Mouse (Mus musculus) fat pad, adult 2 months (tissue): ENCODE data around the gene Gga3.

Source experiments
- DNase-seq: peaks from one replicate; pipeline ENCODE4 v3.0.0-alpha.2; 2011; ENCODE audit warnings: low read depth, low spot score; ENCODE audit errors: extremely low read depth

Gene Gga3

GRCm38 (mm10) chr11:115564961-115565360 lies 38.9 kb downstream of the Gga3 start:
- DNase-seq, result no peak

DNA sequence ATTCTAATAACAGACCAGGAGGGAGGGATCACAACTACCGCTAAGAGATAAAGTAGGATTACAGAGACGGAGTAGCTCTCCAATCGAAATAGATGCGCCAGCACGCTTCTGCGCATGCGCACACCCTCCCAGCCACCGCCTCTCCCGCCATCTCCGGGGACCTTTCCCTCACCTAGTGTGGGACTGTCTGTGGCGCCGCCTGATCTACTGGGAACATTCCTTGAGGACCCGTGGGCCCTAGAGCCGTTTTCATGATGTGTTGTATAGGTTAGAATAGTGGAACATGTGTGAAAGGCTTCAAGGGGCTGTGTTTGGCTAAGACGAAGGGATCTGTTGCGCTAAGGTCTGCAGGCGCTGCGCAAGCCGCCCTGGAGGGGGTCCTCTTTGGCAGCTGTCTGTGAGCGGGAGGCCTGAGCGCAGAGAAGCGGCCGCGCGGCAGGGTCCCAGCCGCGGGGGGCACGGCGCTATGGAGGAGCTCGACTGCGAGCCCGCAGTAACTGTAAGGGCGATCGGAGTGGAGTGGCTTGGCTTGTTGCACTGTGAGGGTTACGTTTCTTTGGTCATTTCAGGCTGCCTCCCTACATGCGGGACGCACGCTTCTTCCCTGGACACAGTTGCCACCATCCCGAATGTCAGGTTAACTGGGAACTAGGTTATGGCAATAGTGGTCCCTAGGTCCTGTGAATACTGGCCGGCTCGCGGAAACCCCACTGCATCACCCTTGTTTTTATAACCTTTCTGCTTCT lies 39.6 kb downstream of the Gga3 start, which contains the start of gene Nup85:
Gene Nup85, plus strand, starts transcription at position 371 of the 746 bp plus-strand sequence.
- DNase-seq, result peak; percentile 28

DNA sequence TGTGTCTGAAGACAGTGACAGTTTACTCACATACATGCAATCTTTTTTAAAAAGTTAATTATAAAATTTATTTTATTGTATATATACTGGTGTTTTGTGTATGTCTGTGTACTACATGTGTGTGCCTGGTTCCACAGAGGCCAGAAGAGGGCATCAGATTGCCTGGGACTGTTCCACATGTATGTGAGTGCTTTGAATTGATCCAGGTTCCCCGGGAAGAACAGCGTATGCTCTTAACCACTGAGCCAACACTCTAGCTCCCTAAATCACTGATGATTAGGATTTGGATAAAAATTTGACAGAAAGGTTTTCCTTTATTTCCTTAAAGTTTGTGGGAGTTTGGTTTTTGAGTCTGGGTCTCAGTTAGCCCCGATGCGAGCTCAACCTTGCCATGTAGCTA lies 40.4 kb downstream of the Gga3 start:
- DNase-seq, result no peak

GRCm38 (mm10) chr11:115555717-115556116 lies 48.1 kb downstream of the Gga3 start:
- DNase-seq, result no peak

- DNase-seq, result no peak
These were observed 51.1 kb downstream of the Gga3 start for GRCm38 (mm10) chr11:115552783-115553182.

- DNase-seq, result peak; percentile 13
These were observed 60.3 kb downstream of the Gga3 start for GRCm38 (mm10) chr11:115543571-115543970.

- no peak for DNase-seq
These were observed 65.8 kb downstream of the Gga3 start for GRCm38 (mm10) chr11:115538045-115538444.

GRCm38 (mm10) chr11:115536856-115537568 lies 66.8 kb downstream of the Gga3 start:
- DNase-seq, result no peak

DNA sequence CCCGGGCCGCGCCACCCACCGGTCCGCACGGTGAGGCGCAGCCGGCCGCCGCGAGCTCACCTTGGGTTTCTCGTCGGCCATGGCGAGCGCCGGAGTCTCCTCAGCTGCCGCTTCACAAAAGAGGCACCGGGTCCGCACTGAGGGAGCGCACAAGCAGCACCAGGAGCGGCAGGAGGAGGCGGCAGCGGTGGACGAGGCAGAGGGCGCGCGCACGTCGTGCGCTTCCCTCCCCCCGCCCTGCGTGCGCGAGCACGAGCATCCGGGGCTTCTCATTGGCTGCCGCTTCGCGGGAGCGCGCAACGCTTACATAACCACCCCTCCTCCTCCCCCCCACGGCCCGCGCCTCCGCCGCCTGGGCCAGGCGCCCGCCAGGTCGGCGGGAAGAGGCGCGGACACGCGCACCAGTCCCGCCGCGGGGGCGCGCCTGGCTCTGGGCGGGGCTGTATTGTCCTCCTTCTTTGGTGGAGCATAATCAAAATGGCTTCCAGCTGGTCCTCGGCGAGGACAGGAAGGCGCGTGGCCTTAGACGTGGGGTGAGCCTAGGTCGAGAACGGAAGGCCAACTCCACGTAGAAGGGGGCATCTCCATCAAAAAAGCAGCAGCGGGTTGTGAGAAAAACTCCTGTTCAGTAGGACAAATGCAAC lies 67.7 kb downstream of the Gga3 start, which contains the start of gene Sumo2:
Gene Sumo2, minus strand, starts transcription at position 239 of the 644 bp plus-strand sequence.
- peak; percentile 30 for DNase-seq

- no peak for DNase-seq
These were observed 68.3 kb downstream of the Gga3 start for GRCm38 (mm10) chr11:115535401-115536037.

DNA sequence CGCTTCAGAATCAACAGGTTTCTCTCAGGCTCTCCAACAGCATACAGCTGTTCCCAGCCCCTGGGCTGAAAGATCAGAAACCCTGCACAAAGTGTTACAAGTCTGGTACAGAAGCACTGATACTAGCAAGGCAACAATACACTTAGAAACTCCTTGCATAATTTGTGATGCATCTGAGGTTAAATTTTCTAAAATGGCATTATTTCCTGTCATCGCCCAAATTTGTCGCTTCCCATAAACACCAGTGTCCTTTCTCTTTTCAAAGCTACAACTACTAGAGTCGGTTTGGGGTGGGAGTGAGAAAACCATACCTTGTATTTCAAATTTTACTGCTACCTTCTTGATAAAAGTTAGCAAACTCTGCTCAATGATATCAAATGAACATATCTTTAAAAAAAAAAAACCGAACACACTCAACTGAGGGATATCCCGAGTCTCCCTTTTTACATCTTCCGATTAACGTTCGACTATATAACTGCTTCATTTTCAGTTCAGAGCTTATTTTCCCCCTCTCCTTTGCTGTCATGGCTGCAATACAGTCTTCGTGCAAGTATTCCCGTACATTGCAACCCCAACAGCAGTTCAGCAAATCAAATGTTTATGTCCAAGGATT lies 69.0 kb downstream of the Gga3 start:
- DNase-seq, result no peak
